ENCODE assay signal across 8 mouse cellular contexts in the genomic region with DNA sequence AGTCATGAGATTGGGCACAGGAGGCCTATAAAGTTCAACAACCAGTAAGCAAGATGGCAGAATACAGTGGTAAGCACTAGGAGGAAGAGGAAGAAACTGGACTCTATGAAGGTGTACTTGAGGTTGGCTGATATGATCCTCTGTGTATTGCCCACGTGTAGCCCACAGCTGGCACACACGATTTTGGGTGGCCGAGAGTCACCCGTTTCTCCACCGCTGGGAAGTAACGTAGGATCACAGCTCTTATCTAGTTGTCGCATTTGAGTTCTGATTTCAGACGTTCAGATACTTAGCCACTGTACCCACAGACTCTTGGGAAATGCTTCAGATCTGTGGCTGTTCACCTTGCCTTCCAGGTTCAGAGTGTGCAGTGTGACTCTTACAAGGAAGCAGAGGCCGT. TPM values are rescaled to one million over a fixed set of nuclear protein-coding genes. Genes with fewer than 3 reads are reported as not detected.
DNase-seq lines count a peak whose midpoint lies in the region; ATAC-seq and TF ChIP-seq lines count a peak whose summit lies in the region.

No protein-coding gene starts in this region.

- H3K4me3 ChIP-seq in C2C12 (ENCODE audit: insufficient read depth, poor library complexity, severe bottlenecking), result peak overlapping the region; percentile 96
- peak overlapping the region; percentile 88 for H3K4me3 ChIP-seq in forebrain, embryonic 13.5 days
- H3K4me3 ChIP-seq in liver, embryonic 15.5 days (replicated peaks), result peak overlapping the region; percentile 91

- peak; percentile 16 for DNase-seq in cerebellum, adult 9-11 months
- no peak for DNase-seq in cerebellum, adult 18-20 months
- DNase-seq in Muller cell, postnatal 12 days (ENCODE audit: inconsistent ontology term), result no peak
- no peak for DNase-seq in frontal cortex, adult 2 months (ENCODE audit: extremely low spot score in 1 of 2, low spot score in 1 of 2)
- no peak for DNase-seq in urinary bladder, postnatal 4 days (ENCODE audit: low spot score in 2 of 2)

- no peak overlapping the region for H3K27ac ChIP-seq in forebrain, embryonic 13.5 days
- no peak overlapping the region; the same call in 1 of the 2 replicates for H3K27ac ChIP-seq in liver, embryonic 15.5 days (replicated peaks)

- peak overlapping the region; percentile 89 for H3K9ac ChIP-seq in forebrain, embryonic 13.5 days
- peak overlapping the region; percentile 82 for H3K9ac ChIP-seq in liver, embryonic 15.5 days

- peaks cover 19% of the 10 kb centered on the region for H3K4me1 ChIP-seq in forebrain, embryonic 13.5 days
- peaks cover 39% of the 10 kb centered on the region for H3K4me1 ChIP-seq in liver, embryonic 15.5 days (replicated peaks)

- peak overlapping the region; percentile 79 for H3K4me2 ChIP-seq in forebrain, embryonic 13.5 days
- H3K4me2 ChIP-seq in liver, embryonic 15.5 days, result peak overlapping the region; percentile 89

- peaks cover 58% of the 10 kb centered on the region for H3K79me2 ChIP-seq in C2C12 (ENCODE audit: control insufficient read depth, insufficient read depth)

- H3K79me3 ChIP-seq in C2C12 (ENCODE audit: low read depth), result peaks cover 56% of the 10 kb centered on the region

- TF ChIP-seq CTCF in C2C12 (IDR thresholded peaks at IDR 0.05; ENCODE audit: control insufficient read depth, insufficient read depth, insufficient read length), result no peak

- WGBS in forebrain, embryonic 13.5 days, result 89% methylated on average over 9 of the region's 9 CpGs
- WGBS in liver, embryonic 15.5 days (ENCODE audit: insufficient replicate concordance), result 16% methylated on average over 9 of the region's 9 CpGs

- peak overlapping the region; percentile 87 for H3ac ChIP-seq in C2C12 (ENCODE audit: control insufficient read depth, insufficient read length, low read depth)

- ATAC-seq in forebrain, embryonic 13.5 days, result no peak
- no peak for ATAC-seq in liver, embryonic 15.5 days (ENCODE audit: insufficient read depth)

- no peaks in the 10 kb centered on the region for H3K27me3 ChIP-seq in C2C12 (ENCODE audit: control insufficient read depth, insufficient read depth, insufficient read length)
- H3K27me3 ChIP-seq in forebrain, embryonic 13.5 days, result no peaks in the 10 kb centered on the region
- no peaks in the 10 kb centered on the region for H3K27me3 ChIP-seq in liver, embryonic 15.5 days

- no peaks in the 10 kb centered on the region for H3K9me3 ChIP-seq in forebrain, embryonic 13.5 days (replicated peaks)
- no peaks in the 10 kb centered on the region for H3K9me3 ChIP-seq in liver, embryonic 15.5 days (replicated peaks)

- H3K36me3 ChIP-seq in C2C12 (ENCODE audit: control insufficient read depth, insufficient read depth), result peaks cover 23% of the 10 kb centered on the region
- peaks cover 7% of the 10 kb centered on the region; the same call in 1 of the 2 replicates for H3K36me3 ChIP-seq in forebrain, embryonic 13.5 days (ENCODE audit: poor library complexity, severe bottlenecking)
- no peaks in the 10 kb centered on the region for H3K36me3 ChIP-seq in liver, embryonic 15.5 days (replicated peaks)

TF ChIP-seq in C2C12, 6 proteins besides CTCF, POLR2A, EP300 and RAD21:
- TF ChIP-seq MYOG (IDR thresholded peaks at IDR 0.05; ENCODE audit: control insufficient read depth, extremely low read depth, insufficient read length), result no peak
- TF ChIP-seq USF1 (IDR thresholded peaks at IDR 0.05; ENCODE audit: low read depth), result no peak
- no peak for TF ChIP-seq MAX (IDR thresholded peaks at IDR 0.05)
- no peak for TF ChIP-seq FOSL1 (IDR thresholded peaks at IDR 0.05; ENCODE audit: insufficient read depth, low read length, poor library complexity, severe bottlenecking)
- TF ChIP-seq CEBPB (IDR thresholded peaks at IDR 0.05; ENCODE audit: low read depth), result no peak
- TF ChIP-seq MYOD1 (IDR thresholded peaks at IDR 0.05; ENCODE audit: control insufficient read depth, insufficient read length, low read depth), result no peak

RNA-seq across cellular contexts. Expression of gene Vapb, which starts 0.9 kb away (rescaled TPM):
- polyA plus RNA-seq in C2C12 (2012; fragmentation: generic; extraction: Trizol), result 37.4 TPM
- polyA plus RNA-seq in forebrain, embryonic 13.5 days (2015; fragmentation: Nextera tagmentation; extraction: Ambion mirVana), result 9.0 and 11.4 TPM in 2 replicates
- polyA plus RNA-seq in liver, embryonic 15.5 days (2015; fragmentation: Nextera tagmentation; extraction: Ambion mirVana), result 2.9 and 5.1 TPM in 2 replicates
- 56.0 and 58.3 TPM in 2 replicates for polyA plus RNA-seq in frontal cortex, adult 2 months (2012; rRNA removed)

RNA-seq across cellular contexts. Expression of gene 1700010B08Rik, which starts 19.0 kb away (rescaled TPM):
- polyA plus RNA-seq in C2C12 (2012; fragmentation: generic; extraction: Trizol), result not detected
- polyA plus RNA-seq in forebrain, embryonic 13.5 days (2015; fragmentation: Nextera tagmentation; extraction: Ambion mirVana), result not detected in 2 replicates
- polyA plus RNA-seq in liver, embryonic 15.5 days (2015; fragmentation: Nextera tagmentation; extraction: Ambion mirVana), result not detected in 2 replicates
- polyA plus RNA-seq in frontal cortex, adult 2 months (2012; rRNA removed), result not detected in 2 replicates
